Mouse (Mus musculus) Patski (cell line): ENCODE results near the gene Epb41l4b. TPM values are rescaled to one million over a fixed set of nuclear protein-coding genes. Genes with fewer than 3 reads are reported as not detected.

Experiments used
- ATAC-seq: fragments of 100-300 bp; one replicate; pipeline ENCODE4 v1.8.0; 2021
- CTCF ChIA-PET: fragments of 350-600 bp; sonication (Branson Sonifier 250); formaldehyde crosslinking; loops from one replicate; lab custom pipeline; 2022; ENCODE audit warnings: inconsistent platforms; lab: Charles Lee
- POLR2A ChIA-PET: fragments of 350-600 bp; sonication (Branson Sonifier 250); formaldehyde crosslinking; loops from one replicate; lab custom pipeline; 2022; ENCODE audit warnings: antibody characterized with exemption, inconsistent platforms; lab: Charles Lee
- DNase-seq: peaks from one replicate; pipeline ENCODE4 v3.0.0-alpha.2; 2011; ENCODE audit warnings: low read depth, low spot score
- H3K27me3 ChIP-seq: fragments of 371-371 bp; one replicate; pipeline ENCODE4 v1.5.1; 2021
- CTCF ChIP-seq: fragments of 100-300 bp; IDR thresholded peaks from one replicate; pipeline ENCODE4 v1.5.1; 2021
- in situ Hi-C: fragments of 300-500 bp; cut with MboI; formaldehyde crosslinking; loops from 3 replicates; pipeline ENCODE4 v1.11.1; 2018; ENCODE audit warnings: low pct_unique_long_range_greater_than_20kb, mixed read lengths
- polyA plus RNA-seq: library from polyadenylated mRNA; unstranded; gene quantifications from one replicate; pipeline ENCODE4 v1.2.3, GENCODE M21; 2021

The Epb41l4b gene
- polyA plus RNA-seq, 1 experiment from 2014 or later = 0.22 TPM

GRCm38 (mm10) chr4:56944286-56944685 lies 199.0 kb downstream of the Epb41l4b start:
- ChIA-PET CTCF (no interaction called here), POLR2A (interaction anchor here (1.1 kb wide), 1 partner anchor 14 kb away, joined by 4 read pairs; no protein-coding TSS in a partner anchor)
- in situ Hi-C loops = no loop called here
- DNase-seq (no peak), ATAC-seq (no peak)
- no peaks in the 10 kb centered on the region for H3K27me3 ChIP-seq
- TF ChIP-seq CTCF = peak; percentile 13

GRCm38 (mm10) chr4:56943258-56943657 lies 200.0 kb downstream of the Epb41l4b start:
- POLR2A ChIA-PET = no interaction called here
- CTCF ChIA-PET = interaction anchor here (1.2 kb wide), 1 partner anchor 10 kb away, joined by 3 read pairs; no protein-coding TSS in a partner anchor
- DNase-seq (no peak), ATAC-seq (no peak)
- in situ Hi-C loops = no loop called here
- H3K27me3 ChIP-seq = no peaks in the 10 kb centered on the region
- no peak for TF ChIP-seq CTCF

GRCm38 (mm10) chr4:56942567-56942966 lies 200.7 kb downstream of the Epb41l4b start:
- ChIA-PET CTCF (interaction anchor here (1.2 kb wide), 1 partner anchor 10 kb away, joined by 3 read pairs; no protein-coding TSS in a partner anchor), POLR2A (interaction anchor here (1.0 kb wide), 1 partner anchor 14 kb away, joined by 3 read pairs; no protein-coding TSS in a partner anchor)
- H3K27me3 ChIP-seq = no peaks in the 10 kb centered on the region
- TF ChIP-seq CTCF = no peak
- ATAC-seq (no peak), DNase-seq (no peak)
- in situ Hi-C loops = no loop called here

Other genes starting within 250 kb of the Epb41l4b start
- gene Tmem245, start 196.0 kb downstream of the Epb41l4b start, polyA plus RNA-seq = 19.1 TPM
- not detected for gene Frrs1l, start 153.0 kb downstream of the Epb41l4b start, polyA plus RNA-seq
- gene Ptpn3, start 158.4 kb upstream of the Epb41l4b start, polyA plus RNA-seq = 27.5 TPM